Mouse (Mus musculus): ENCODE measurements at regions not wholly inside any gene's neighbourhood (a gene's known extent, or its start where the extent isn't known, plus 50 kb on each side); places are given as distances from the start of the nearest gene placed in this dataset.

DNA sequence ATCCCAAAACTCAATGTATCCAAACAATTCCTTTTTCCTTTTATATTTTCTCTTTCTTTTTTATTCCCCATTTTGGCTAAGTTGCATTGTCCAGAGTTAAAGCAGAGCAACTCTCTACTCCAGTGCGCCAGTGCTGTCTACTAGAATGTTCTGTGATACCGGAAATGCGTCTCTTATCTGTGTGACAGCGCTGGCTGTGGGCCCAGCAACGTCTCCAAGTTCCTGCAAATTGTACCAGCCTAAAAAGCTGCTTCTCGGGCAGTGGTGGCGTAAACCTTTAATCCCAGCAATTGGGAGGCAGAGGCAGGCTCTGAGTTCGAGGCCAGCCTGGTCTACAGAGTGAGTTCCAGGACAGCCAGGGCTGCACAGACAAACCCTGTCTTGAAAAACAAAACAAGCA, 59.4 kb downstream of the Cox18 start:
- intact Hi-C loops (cut with DNase I), result no loop called here
- no peak for DNase-seq (ENCODE audit: low spot score)

DNA sequence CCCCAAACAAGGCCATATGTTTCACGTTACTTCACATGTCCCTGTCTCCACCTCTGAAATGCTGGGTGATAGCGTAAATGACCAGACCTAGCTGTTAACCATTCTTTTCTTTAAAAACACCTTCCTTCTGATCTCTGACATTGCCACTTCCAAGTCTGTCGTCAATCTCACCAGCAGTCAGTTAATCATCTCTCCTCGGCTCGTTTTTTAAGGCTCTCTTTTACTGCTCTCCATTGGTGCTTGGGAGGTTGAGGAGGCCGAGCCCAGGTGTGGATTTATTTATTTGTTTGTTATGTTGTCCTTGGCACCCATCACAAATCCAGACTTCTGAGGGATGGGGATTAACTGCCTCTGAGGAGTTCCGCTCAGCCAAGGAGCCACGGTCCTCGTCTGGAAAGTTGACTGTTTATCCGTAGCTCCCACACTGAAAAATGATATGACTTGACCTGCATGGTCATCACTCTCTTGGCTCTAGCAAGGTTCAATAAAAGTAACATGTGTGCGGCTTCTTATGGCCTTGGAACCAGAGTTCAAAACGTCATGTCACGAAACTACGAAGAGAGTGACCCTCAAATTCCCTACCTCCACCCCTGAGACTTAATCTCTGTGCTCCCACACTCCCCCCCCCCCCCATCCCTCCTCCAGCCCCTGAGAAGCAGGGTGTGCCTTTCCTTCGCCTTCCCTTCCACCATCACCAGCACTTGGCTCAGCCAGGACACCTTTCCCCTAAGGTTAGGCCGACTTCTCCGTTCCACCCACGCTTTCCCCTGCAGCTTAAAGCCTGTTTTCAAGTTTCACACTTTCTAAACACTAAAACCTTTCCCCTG, 60.6 kb downstream of the Cox18 start:
- no peak for DNase-seq (ENCODE audit: low spot score)
- intact Hi-C loops (cut with DNase I), result no loop called here

DNA sequence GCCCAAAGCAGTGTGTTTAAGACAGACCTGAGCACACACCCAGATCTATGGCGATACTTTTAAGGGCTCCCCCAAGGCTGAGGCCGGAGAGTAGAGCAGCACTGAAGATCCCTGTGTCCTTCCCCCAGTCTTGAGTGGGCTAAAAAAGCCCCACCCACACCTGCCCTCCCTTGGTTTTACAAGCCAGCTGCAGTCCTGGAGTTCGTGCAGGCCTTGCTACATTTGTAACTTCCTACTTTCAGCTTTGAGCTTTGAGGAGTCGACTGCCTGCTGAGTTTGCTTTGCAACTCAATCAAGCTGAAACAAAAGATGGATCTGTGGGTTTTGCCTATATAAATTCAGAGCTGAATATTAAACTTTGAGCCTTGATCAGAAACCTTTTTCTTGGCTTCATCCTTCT, 63.5 kb downstream of the Cox18 start:
- no peak for DNase-seq (ENCODE audit: low spot score)
- intact Hi-C loops (cut with DNase I), result no loop called here

DNA sequence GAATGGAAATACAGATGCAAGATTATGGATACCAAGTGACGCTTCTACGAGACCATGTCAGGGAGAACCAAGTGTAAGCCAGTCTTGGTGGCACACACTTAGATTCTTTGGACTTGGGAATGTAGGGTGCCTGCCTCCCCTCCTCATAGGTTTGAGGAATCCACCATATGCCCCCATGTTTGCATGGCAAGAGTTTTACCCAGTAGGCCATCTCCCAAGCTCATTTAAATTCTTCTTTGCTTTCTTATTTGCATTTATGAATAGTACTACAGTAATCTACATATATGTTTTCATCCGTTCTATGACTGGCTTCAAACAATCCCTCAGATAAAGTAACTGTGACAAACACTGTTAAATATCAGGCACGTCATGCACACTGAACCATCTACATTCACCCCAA, 67.3 kb downstream of the Cox18 start:
- intact Hi-C loops (cut with DNase I), result no loop called here
- no peak for DNase-seq (ENCODE audit: low spot score)

DNA sequence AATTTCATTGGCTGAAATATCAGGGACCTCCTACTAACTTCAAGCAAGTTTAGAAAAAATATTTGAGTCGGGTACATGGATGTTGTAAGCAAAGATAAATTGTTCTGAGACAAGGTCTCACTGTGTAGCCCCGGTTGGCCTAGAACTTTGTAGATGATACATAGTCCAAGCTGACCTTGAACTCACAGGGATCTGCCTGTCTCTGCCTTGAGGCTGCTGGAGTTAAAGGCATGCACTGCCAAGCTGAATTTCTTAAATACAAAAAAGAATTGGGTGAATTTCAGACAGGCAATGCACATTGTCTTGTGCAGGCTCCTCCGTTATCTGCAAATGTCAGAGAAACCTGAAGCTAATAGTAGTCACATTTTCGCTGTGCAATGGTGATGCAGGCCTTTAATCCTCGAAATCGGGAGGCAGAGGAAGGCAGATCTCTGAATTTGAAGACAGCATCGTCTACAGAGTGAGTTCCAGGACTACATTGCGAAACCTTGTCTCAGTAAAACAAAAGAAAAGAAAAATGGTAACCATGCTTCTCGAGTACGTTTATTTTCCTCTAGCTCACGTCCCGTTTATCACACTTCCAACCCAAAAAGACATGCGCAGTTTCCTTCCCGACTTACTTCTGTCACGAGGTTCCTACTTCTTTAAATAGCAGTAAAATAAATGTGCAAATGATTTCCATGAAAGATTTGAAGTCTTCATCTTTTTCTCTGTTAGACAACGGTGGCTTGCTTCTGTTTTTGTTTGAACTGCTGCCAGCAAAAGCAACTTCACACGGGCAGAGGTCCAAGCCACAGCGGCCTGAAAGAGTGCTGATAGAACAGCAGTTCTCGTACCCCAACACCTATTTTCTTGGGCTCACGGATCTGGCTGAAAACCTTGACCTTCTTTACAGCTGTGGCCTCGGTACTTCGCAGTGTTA, 73.9 kb downstream of the Cox18 start:
- DNase-seq (ENCODE audit: low spot score), result no peak
- intact Hi-C loops (cut with DNase I), result no loop called here

DNA sequence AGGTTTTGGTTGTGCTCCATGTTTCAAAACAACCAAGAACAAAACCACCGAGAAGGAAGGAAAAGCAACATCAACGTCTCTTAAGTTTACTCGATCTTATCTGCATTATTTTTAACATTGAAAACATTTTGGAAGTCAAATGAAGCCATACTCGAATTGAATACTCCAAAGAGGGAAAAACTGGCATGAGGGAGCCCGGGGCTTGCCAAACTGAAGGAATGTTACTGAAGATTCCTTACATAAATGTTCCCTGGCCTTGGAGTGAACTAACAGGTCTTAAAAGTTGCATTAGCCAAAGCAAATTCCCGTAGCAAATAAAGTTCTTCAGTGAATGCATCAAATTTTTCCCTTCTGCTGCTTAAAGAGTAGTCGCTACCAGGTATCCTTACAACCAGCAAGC, 87.8 kb downstream of the Cox18 start:
- no peak for DNase-seq (ENCODE audit: low spot score)
- intact Hi-C loops (cut with DNase I), result no loop called here

DNA sequence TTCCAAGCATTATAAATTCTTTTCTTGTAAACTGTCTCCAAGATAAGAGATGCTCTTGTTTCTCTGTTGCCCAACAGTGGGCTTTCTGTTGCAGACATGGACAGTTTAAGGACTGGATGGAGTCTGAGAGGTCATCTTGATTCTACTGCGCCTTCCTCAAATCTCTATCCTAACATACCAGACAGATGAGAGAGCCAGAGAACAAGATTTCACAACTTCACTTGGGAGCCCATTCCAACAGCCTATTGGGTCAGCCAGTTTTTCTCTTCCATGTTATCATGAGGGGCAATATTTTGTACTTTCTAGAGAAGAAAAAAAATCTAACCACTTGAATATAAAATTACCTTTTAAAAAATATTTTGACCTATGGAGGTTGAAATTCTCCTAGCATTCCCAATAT, 116.8 kb downstream of the Cox18 start:
- intact Hi-C loops (cut with DNase I), result no loop called here
- no peak for DNase-seq (ENCODE audit: low spot score)

DNA sequence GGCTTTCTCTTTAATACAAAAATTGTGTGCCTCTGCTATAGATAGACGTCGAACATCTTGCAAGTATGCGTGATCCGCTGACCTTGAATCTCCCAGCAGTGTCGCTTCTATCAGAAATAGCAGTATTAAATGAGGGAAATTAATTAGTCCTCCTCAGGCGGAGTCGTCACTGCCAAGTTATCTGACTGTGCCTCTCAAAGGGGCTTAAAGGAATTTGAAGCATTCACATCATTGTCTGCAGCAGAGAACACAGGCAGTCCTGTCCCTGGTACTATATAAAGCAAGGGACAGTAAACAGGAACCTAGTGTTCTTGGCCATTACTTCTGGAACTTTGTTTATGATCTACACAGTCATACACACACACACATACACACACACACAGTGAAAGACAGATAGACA, 119.1 kb downstream of the Cox18 start:
- intact Hi-C loops (cut with DNase I), result loop anchor here (5.0 kb wide), 1 partner anchor 73 kb away; no protein-coding TSS in a partner anchor
- DNase-seq (ENCODE audit: low spot score), result no peak

DNA sequence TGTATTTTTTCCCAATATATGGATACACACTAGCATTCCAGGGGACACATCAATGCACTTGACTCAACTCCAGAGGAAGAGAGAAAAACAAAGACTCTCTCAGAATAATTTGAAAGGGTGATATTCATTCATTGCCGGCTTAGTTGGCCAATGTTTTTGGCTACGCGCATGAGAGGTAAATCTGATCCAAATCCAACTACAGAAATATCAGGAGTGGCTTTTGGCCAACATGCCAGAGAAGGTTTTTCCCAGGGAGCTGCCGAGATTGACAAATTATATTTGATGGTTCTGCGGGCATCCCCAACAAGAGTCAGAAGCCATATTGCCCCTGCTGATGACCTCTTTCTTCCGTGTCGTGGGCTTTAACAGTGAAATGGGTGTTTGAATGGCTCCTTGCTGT, 135.3 kb downstream of the Cox18 start:
- intact Hi-C loops (cut with DNase I), result no loop called here
- no peak for DNase-seq (ENCODE audit: low spot score)

DNA sequence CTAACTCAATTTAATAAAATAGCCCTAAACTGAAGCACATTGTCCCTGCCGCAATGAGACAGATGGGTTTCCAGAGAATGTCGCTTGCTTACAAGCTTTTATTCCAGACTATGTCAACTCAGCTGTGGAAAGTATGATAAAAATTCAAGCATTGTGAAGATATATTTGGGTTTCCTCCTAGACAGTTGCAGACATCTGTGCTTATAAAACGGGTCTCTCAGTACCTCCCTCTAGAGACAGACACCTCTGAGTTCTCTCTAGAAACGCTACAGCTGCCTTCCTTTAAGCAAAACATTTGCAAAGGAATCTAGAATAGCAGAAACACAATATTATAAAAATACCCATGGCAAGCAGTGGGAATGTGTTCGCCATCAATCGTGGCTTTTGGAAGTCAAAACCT, 137.3 kb downstream of the Cox18 start:
- DNase-seq (ENCODE audit: low spot score), result no peak
- intact Hi-C loops (cut with DNase I), result no loop called here

DNA sequence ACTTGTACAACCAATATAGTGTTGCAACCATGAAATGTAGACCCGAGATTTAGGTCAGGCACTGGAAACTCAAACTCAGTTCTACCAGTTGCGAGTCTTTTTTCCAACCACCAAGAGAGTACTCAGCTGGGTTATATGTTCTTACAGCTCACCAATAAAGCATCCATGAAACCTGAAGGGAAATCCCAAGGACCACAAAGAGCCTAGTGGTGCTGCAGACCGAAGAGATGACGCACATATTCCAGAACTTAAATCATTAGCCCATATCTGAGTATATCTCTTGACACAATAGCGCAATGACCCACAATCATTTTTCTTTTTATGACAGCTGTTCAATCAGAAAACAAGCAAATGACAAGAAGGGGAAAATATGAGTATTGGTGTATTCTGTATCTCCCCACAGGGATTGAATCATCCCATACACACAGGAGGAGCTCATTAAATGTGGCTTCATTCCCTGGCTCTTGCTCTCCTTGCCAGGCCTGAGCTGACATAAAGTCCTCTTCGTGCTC, 146.7 kb downstream of the Cox18 start:
- DNase-seq (ENCODE audit: low spot score), result no peak
- intact Hi-C loops (cut with DNase I), result no loop called here

DNA sequence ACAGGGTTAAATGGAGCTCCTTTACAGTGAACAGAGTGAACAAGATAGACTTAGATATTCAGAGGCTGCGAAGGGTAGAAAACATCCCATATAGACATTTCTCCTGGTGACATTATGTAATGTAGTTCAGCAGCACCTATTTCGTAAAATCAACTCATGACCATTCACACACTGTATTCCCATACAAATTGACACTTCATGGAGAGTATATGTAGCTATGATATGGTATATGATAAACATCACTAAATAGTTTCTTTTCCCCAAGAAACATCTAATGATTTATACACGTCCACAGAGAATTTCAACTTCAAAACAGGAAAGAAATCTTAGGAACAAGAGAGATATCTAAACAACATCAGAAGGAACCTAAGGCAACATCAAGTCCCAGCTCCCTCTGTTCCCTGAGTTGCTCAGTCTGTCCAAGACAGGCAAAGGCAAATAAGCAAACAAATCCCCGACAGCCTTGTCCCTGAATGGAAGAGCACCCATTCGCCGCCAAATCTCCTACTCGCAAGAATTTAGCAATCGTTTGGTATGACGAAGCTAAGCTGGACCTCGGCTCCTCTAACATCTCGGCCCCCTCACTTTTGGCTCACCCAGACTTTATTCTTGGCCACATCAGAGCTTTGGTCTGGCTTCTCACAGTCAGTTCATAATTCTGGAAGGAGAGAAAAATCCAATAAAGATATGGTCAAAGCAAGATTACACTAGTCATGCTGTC, 148.0 kb downstream of the Cox18 start:
- peak; percentile 35 for DNase-seq (ENCODE audit: low spot score)
- intact Hi-C loops (cut with DNase I), result no loop called here

DNA sequence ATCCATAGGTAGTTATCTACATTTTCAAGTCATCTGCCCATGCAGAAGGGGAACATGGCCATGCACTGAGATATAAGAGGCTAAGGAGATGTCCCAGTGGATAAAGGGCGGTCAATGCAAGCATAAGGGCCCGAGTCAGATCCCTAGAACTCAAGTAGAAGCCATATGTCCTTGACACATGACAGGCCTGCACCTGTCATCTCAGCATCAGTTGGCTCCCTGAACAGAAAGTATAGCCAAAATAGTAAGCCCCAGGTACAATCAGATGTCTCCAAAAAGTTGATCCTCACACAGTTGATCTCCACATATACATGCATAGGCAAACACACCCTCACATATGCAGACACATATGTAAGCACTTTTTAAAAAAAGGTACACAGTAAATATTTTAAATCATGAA, 152.0 kb downstream of the Cox18 start:
- no peak for DNase-seq (ENCODE audit: low spot score)
- intact Hi-C loops (cut with DNase I), result no loop called here

DNA sequence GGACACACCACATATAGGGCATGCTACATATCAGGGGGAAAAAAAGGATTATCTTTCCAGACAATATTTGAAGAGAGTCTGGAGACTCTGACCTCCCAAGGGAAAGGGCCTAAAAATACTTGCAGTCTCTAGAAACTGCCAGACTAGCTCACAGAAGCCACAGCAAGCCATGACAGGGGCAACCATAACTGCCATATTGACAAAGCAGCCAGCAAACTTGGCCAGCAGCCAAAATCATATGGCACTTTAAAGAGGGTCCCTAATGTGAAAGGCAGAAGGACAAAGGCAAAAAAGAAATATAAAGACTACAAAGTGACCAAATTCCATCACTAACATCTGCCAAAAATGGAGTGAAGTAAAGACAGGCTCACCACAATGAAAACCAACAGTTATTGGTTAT, 155.2 kb downstream of the Cox18 start:
- DNase-seq (ENCODE audit: low spot score), result no peak
- intact Hi-C loops (cut with DNase I), result no loop called here

DNA sequence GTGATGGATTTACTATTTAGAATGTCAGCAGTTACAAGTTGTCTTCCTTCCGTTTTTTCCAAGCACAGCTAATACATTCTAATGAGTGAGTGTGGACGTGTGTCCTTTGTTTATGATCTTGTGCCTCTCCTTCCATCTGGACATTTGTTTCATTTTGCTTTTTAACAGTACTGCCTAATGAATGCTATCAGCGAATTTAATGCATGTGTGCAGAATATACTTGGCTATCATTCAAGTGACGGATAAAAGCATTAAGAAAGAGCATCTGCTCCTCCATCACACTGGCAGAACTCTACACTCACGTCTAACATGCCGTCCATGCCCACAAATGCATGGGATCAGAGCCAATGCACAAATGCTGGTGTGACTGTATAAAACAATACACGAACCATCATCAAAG, 156.0 kb downstream of the Cox18 start:
- no peak for DNase-seq (ENCODE audit: low spot score)
- intact Hi-C loops (cut with DNase I), result no loop called here

DNA sequence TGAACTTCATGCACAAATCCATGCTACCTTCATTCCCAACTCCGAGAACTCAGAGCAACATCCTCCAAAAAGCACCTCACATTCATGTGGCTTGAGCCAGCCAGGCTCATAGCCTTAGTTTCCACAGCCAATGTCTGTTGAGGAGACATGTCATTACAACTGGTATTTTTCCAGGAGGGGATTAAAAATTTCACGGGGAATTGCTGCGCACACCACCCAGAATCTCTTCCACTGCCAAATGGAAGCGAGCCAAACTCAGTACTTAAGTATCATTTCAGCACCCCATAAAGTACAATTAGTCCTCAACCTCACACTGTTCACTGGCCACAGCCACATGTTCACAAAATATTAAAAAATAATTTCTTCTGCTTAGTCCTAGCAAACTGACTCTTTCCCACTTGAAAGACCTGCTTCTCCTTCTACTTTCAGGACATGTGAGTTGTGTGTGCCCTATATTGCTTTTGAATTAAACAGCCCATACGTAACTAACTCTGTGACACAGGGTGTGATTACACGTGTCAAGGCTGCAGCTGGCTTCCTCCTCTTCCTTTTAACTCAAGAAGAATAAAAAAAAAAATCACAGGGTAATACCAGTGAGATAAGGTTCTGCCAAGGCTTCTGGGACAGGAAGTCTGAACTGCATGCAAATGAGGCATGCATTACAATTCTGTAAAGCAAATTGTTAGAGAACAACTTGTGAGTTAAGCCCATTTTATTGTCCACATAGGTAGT, 157.8 kb downstream of the Cox18 start:
- intact Hi-C loops (cut with DNase I), result no loop called here
- DNase-seq (ENCODE audit: low spot score), result no peak

DNA sequence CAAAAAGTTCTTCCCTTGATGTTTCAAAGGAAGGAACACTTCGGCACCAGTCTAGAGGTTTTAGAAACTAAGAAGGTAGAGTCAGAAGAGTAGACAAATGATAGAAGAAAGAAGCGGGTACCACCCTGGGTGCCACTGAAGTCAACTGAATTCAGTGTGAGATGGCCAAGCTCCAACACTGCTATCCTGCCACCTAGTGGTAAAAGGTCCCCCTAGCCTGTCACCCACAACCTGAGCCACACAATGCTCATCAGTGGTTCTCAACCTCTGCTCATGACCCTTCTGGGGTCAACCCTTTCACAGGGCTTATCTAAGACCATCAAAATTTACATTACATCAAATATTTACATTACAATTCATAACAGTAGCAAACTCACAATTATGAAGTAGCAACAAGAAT, 168.1 kb downstream of the Cox18 start:
- intact Hi-C loops (cut with DNase I), result loop anchor here (5.0 kb wide), 1 partner anchor 142 kb away; no protein-coding TSS in a partner anchor
- DNase-seq (ENCODE audit: low spot score), result no peak

DNA sequence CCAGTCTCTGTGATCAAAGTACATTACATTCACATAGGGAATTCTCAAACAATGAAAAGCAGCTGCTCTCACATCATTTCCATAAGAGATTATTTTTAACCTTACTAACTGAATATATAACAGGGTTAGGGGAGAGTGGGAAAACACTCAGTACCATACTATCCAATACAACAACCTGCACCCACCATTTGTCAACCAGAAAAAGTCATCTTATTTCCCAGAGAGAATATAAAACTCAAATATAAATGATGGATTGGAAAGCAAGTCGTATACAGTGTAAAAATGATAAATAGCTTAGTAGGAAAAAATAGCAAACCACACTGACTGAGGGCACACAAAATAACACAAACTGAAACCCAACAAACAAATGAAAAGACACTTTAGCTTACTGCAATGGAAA, 169.4 kb upstream of the Adamts3 start:
- intact Hi-C loops (cut with DNase I), result no loop called here

DNA sequence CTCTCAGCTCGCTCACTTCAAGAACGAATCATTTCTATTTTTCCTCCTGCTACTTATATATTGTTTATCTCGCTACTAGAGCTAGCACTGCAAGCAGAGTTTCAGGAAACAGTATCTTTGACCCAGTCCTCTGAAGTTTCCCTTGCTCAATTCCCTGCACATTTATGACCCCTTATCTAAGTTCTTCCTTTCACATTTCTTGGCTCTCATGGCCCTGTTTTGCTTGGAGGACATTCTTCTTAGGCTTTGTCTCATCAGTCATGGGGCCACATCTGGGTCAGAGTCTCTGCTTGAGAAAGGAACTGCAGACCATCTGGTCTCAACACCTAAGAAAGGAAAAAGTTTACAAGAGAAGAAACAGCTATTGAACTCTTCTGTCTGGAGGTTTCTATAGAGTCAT, 166.7 kb upstream of the Adamts3 start:
- intact Hi-C loops (cut with DNase I), result no loop called here
- no peak for DNase-seq (ENCODE audit: low spot score)

More for the DNA sequence above, 169.4 kb upstream of the Adamts3 start:
- DNase-seq (ENCODE audit: low spot score), result no peak

DNA sequence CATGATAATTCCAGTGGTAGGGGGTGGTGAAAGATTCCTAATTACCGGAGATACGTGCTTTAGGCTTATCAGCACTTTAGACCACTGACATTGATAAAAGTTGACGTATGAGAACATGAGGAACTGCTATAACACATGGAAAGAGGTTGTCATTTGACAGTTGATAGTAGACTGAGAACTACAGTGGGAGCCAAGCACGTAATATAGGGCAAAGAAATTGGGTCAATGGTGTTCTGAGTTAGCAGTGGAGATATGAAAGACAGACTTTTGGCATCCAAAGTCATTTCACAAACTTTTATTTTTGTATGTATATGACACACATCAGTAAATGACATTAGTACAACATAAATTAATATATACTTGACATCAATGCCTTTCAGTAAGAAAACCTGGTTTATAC, 159.6 kb upstream of the Adamts3 start:
- intact Hi-C loops (cut with DNase I), result no loop called here

More for the DNA sequence above, 159.6 kb upstream of the Adamts3 start:
- no peak for DNase-seq (ENCODE audit: low spot score)
